Mouse (Mus musculus) thymus, adult 2 months (tissue): ENCODE measurements around the gene Arhgap27.

ENCODE experiments used
- CTCF ChIP-seq: fragments of 200-500 bp; IDR thresholded peaks from 2 replicates; pipeline ENCODE4 v1.5.1; 2012; ENCODE audit warnings: mild to moderate bottlenecking, control low read depth, low read length, moderate library complexity, borderline replicate concordance; ENCODE audit not compliant: control insufficient read depth, poor library complexity, insufficient read depth; ENCODE audit errors: extremely low read depth
- POLR2A ChIP-seq: fragments of 200-500 bp; IDR thresholded peaks from 2 replicates; pipeline ENCODE4 v1.6.1; 2012; ENCODE audit warnings: mild to moderate bottlenecking, low read length, control low read depth, moderate library complexity; ENCODE audit not compliant: control insufficient read depth, poor library complexity, insufficient read depth; ENCODE audit errors: extremely low read depth

GRCm38 (mm10) chr11:103286910-103287309 lies 76.6 kb downstream of the Arhgap27 start:
- TF ChIP-seq POLR2A (no peak), CTCF (no peak)
